Mouse (Mus musculus) embryonic fibroblast, embryonic 13.5 days (primary cell): ENCODE measurements around the gene Crebzf. TPM values are rescaled to one million over a fixed set of nuclear protein-coding genes. Genes with fewer than 3 reads are reported as not detected.

ENCODE experiments used
- H3K27ac ChIP-seq: 2 replicates; pipeline ENCODE4 v1.5.1; 2012; ENCODE audit warnings: low read length, control low read depth, inconsistent platforms; ENCODE audit not compliant: insufficient read depth
- H3K4me1 ChIP-seq: 2 replicates; pipeline ENCODE4 v1.6.1; 2011; ENCODE audit warnings: low read length; ENCODE audit not compliant: control insufficient read depth, insufficient read depth
- H3K4me3 ChIP-seq: 2 replicates; pipeline ENCODE4 v1.5.1; 2011; ENCODE audit warnings: mild to moderate bottlenecking, control low read depth, low read length; ENCODE audit not compliant: insufficient read depth
- CTCF ChIP-seq: IDR thresholded peaks from 2 replicates; pipeline ENCODE4 v1.5.1; 2011; ENCODE audit warnings: mild to moderate bottlenecking, control low read depth, low read length, moderate library complexity, borderline replicate concordance; ENCODE audit not compliant: insufficient read depth
- POLR2A ChIP-seq: IDR thresholded peaks from 2 replicates; pipeline ENCODE4 v1.6.1; 2011; ENCODE audit warnings: low read depth, mild to moderate bottlenecking, control low read depth, low read length, moderate library complexity
- polyA plus RNA-seq: library from polyadenylated mRNA; stranded (reverse); fragments of >200 nt; gene quantifications from 2 replicates; pipeline ENCODE4 v1.2.4, GENCODE M21; 2011; ENCODE audit warnings: low read depth; ENCODE audit not compliant: missing spikeins, insufficient read length

The Crebzf gene
- 40.1 and 52.7 TPM in 2 replicates for polyA plus RNA-seq

DNA sequence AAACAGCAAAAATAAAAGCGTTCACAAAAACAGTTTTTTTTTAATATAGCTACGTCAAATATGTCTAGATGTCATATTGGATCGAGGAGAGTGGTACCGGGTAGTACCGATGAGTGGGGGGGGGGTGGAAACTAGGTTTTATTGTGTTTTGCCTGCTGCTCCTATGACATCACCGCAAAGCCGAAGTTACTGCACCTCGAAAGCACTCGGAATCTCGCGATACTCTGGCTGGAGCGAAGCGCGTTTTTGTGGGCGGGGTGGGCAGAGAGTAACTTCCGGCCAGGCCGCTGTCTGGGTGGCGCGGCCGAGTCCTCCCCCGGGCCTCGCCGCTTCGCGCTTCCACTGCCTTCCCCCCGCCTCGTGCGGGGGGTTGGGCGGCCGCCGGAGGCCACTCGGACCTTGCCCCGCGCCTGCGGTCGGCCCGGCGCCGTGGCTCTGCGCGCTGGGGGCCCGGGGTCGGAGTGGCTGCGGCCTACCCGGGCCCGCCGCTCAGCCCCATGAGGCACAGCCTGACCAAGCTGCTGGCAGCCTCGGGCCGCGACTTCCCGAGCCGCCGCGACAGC lies at the start of gene Crebzf:
Gene Crebzf, plus strand, starts transcription at position 212 of the 563 bp plus-strand sequence.
- TF ChIP-seq POLR2A (peak; percentile 74), CTCF (no peak)
- peak within 1 kb of the TSS; percentile 89 for H3K27ac ChIP-seq
- H3K4me1 ChIP-seq = no peaks in the 10 kb centered on the region; the same call in 1 of the 2 replicates
- H3K4me3 ChIP-seq = peak within 1 kb of the TSS; percentile 99

- peaks cover 12% of the 10 kb centered on the region for H3K4me1 ChIP-seq
- no peak for TF ChIP-seq POLR2A
- no peak for TF ChIP-seq CTCF
- H3K27ac ChIP-seq = no peak overlapping the region
- H3K4me3 ChIP-seq = no peak overlapping the region
Observed at GRCm38 (mm10) chr7:90395073-90395472, 47.5 kb upstream of the Crebzf start.

GRCm38 (mm10) chr7:90395928-90396327 lies 46.6 kb upstream of the Crebzf start:
- peak overlapping the region; percentile 29; the same call in 1 of the 2 replicates for H3K27ac ChIP-seq
- TF ChIP-seq CTCF (no peak), POLR2A (no peak)
- no peak overlapping the region for H3K4me3 ChIP-seq

DNA sequence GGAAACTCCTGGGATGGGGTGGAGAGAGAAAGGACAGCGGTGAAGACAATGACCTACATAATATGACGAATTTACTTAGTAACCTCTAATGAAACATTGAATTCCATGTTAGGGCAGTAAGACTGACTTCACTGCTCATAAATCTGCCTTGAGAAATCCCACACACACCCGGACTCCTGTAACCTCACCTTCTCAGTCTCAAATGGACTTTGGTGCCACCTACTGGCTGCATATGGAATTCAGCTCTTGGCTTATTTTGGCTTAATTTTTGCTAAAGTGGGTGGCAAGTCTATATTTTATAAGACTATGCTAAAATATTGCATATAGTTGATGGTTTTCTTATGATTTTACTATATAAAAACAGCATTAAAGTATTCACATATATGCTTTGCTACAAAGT lies 32.6 kb upstream of the Crebzf start:
- H3K27ac ChIP-seq = no peak overlapping the region
- H3K4me1 ChIP-seq = no peaks in the 10 kb centered on the region
- no peak overlapping the region for H3K4me3 ChIP-seq
- TF ChIP-seq POLR2A (no peak), CTCF (no peak)

More at GRCm38 (mm10) chr7:90395928-90396327, 46.6 kb upstream of the Crebzf start:
- H3K4me1 ChIP-seq = peaks cover 12% of the 10 kb centered on the region

DNA sequence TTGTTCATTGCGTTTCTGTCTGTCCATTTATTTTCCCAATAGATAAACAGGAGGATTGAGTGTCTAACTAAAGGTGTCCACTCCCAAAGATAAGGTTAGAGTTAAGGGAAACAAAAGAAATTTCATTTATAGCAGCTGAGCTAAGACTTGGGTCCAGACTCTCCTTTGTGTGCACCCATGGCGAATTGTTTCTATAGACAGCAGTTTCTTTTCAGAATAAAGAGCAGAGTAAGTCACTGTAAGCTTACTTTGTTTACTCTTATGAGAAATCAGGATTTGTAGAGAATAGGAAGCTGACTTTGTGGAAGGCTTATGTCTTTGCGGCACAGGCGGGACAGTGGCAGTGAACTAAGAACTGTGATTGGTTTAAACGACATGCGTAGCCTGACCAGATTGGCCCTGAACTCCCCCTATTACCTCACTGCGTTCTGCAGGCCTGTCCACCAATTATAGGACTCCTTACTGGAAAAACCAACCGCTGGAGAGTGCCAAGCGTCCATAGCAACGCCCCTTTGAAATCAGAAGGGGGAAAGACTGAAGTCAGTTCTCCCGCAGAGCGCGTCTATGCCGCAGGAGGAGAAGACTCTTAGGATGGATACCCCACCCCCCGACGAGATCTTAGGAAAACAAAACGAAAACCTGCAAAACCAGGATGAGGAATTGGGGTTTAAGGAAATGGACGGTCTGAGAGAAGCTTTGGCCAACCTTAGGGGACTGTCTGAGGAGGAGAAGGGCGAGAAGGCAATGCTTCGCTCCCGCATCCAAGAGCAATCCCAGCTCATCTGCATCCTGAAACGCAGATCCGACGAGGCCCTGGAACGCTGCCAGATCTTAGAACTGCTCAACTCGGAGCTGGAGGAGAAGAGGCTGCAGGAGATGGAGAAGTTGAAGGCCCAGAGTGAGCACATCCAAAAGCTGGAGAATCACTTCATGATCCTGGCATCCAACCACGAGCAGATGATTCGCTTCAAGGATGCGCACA lies 16.2 kb upstream of the Crebzf start, which contains the start of gene Ccdc89:
Gene Ccdc89, plus strand, starts transcription at position 558 of the 982 bp plus-strand sequence.
- no peak within 1 kb of the TSS for H3K27ac ChIP-seq

GRCm38 (mm10) chr7:90427006-90427405 lies 15.5 kb upstream of the Crebzf start:
- TF ChIP-seq CTCF (no peak), POLR2A (no peak)
- H3K4me3 ChIP-seq = no peak overlapping the region
- H3K27ac ChIP-seq = no peak overlapping the region
- H3K4me1 ChIP-seq = no peaks in the 10 kb centered on the region

More for the DNA sequence above, 16.2 kb upstream of the Crebzf start, which contains the start of gene Ccdc89:
- peak within 1 kb of the TSS; percentile 24 for H3K4me3 ChIP-seq
- no peaks in the 10 kb centered on the region for H3K4me1 ChIP-seq
- no peak for TF ChIP-seq CTCF
- 0 out of 2 replicates have a peak, but pooled peaks have one; percentile 35 for TF ChIP-seq POLR2A

DNA sequence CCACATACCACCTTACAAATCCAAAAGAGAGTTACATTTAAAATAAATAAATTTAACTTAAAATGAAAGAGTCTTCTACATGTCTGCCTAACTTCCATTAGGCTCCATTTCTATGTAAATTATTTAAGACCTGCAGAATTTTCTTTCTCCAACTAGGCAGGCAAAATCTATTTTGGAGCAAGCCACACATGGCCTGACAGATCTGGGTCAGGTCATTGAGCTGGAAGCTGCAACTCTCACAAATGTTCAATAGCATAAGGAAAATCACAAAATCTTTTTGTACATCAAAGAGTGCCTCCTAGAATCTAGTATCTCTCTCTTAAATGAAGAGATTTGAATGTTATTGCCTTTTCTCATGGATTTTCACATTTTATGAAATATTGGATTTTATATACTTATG lies 10.3 kb upstream of the Crebzf start:
- Histone ChIP-seq H3K4me3 (no peak overlapping the region), H3K27ac (no peak overlapping the region), H3K4me1 (no peaks in the 10 kb centered on the region)
- TF ChIP-seq CTCF (no peak), POLR2A (no peak)

GRCm38 (mm10) chr7:90440044-90440443 lies 2.5 kb upstream of the Crebzf start:
- no peaks in the 10 kb centered on the region for H3K4me1 ChIP-seq
- no peak overlapping the region for H3K27ac ChIP-seq
- no peak for TF ChIP-seq CTCF
- TF ChIP-seq POLR2A = no peak
- no peak overlapping the region for H3K4me3 ChIP-seq

DNA sequence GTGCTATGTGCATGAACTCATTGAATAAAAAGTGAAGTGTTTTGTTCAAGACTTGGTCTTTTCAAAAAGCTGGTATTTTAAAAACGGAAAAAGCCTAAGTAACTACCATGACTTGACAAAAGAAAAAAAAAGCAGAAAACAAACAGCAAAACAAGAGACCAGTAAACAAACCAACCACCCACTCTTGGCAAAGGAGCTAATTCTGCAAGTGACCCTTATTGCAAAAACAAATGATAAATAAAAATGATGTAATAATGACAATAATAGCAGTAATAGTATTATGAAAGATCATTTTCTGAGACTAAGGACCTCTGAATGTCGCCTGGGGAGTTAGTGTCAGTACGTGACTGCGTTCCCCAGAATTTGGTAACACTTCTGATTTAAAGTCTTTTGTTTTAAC lies 459 bp upstream of the Crebzf start:
- TF ChIP-seq CTCF = no peak
- no peak for TF ChIP-seq POLR2A
- H3K27ac ChIP-seq = peak overlapping the region; percentile 66
- H3K4me3 ChIP-seq = peak overlapping the region; percentile 27
- no peaks in the 10 kb centered on the region for H3K4me1 ChIP-seq
